Mouse (Mus musculus) ES-Bruce4 (cell line): ENCODE data around the gene Micall1. TPM values are rescaled to one million over a fixed set of nuclear protein-coding genes. Genes with fewer than 3 reads are reported as not detected.

Experiments
- H3K27ac ChIP-seq: 2 replicates; pipeline ENCODE4 v1.5.1; 2012; ENCODE audit warnings: low read length, inconsistent platforms; ENCODE audit not compliant: insufficient read depth
- H3K27me3 ChIP-seq: 2 replicates; pipeline ENCODE4 v1.6.1; 2012; ENCODE audit warnings: mild to moderate bottlenecking, low read length, inconsistent platforms; ENCODE audit not compliant: control insufficient read depth, poor library complexity, insufficient read depth, severe bottlenecking
- H3K36me3 ChIP-seq: 2 replicates; pipeline ENCODE4 v1.6.1; 2012; ENCODE audit warnings: inconsistent platforms, mild to moderate bottlenecking, low read length, moderate library complexity; ENCODE audit not compliant: control insufficient read depth, poor library complexity, insufficient read depth, severe bottlenecking
- H3K4me1 ChIP-seq: one replicate; pipeline ENCODE4 v1.8.1; 2011; ENCODE audit warnings: low read length; ENCODE audit not compliant: control insufficient read depth, insufficient read depth
- H3K4me3 ChIP-seq: 2 replicates; pipeline ENCODE4 v1.5.1; 2011; ENCODE audit warnings: low read depth, mild to moderate bottlenecking, low read length
- H3K9ac ChIP-seq: 2 replicates; pipeline ENCODE4 v1.6.1; 2012; ENCODE audit warnings: low read depth, mild to moderate bottlenecking, inconsistent platforms; ENCODE audit not compliant: poor library complexity, severe bottlenecking
- H3K9me3 ChIP-seq: replicated peaks from 2 replicates; pipeline ENCODE4 v1.6.1; 2012; ENCODE audit warnings: mild to moderate bottlenecking, low read length, inconsistent platforms; ENCODE audit not compliant: control insufficient read depth, poor library complexity, insufficient read depth, severe bottlenecking
- CTCF ChIP-seq: IDR thresholded peaks from one replicate; pipeline ENCODE4 v1.8.1; 2011; ENCODE audit warnings: low read depth, low read length
- EP300 ChIP-seq: IDR thresholded peaks from 2 replicates; pipeline ENCODE4 v1.6.1; 2011; ENCODE audit warnings: low read depth, low read length; ENCODE audit not compliant: insufficient read depth
- POLR2A ChIP-seq: IDR thresholded peaks from one replicate; pipeline ENCODE4 v1.8.1; 2011; ENCODE audit warnings: low read length; ENCODE audit not compliant: insufficient read depth
- polyA plus RNA-seq: library from polyadenylated mRNA; stranded (reverse); fragments of >200 nt; gene quantifications from 2 replicates; pipeline ENCODE4 v1.2.4, GENCODE M21; 2011; ENCODE audit warnings: low read depth; ENCODE audit not compliant: missing spikeins, insufficient read depth, insufficient read length

The Micall1 gene
- polyA plus RNA-seq, 1 experiment: 12.4 TPM

DNA sequence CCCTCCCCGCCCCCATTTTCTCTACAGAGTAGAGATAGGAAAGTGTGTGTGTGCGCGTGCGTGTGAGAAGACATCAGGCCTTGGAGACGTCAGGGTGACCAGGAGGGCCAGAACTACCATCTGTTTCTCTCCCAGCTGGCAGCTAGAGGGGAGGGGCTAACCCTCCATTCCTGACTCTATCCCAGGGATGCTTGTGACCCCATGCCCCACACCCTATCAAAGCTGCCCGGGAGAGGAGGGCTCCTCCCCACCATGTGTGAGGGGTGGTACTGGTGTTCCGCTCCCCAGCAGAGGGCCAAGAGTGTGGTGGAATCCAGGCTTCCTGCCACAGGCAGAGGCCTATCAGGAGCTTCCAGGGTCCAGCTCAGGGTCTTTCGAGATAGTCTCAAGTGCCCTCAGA lies 58.0 kb downstream of the Micall1 start:
- TF ChIP-seq EP300 (no peak), CTCF (no peak), POLR2A (no peak)
- H3K9me3 ChIP-seq: no peaks in the 10 kb centered on the region
- H3K4me1 ChIP-seq: no peaks in the 10 kb centered on the region
- no peaks in the 10 kb centered on the region for H3K36me3 ChIP-seq
- H3K27ac ChIP-seq: no peak overlapping the region
- H3K9ac ChIP-seq: no peak overlapping the region
- no peaks in the 10 kb centered on the region for H3K27me3 ChIP-seq
- no peak overlapping the region for H3K4me3 ChIP-seq

DNA sequence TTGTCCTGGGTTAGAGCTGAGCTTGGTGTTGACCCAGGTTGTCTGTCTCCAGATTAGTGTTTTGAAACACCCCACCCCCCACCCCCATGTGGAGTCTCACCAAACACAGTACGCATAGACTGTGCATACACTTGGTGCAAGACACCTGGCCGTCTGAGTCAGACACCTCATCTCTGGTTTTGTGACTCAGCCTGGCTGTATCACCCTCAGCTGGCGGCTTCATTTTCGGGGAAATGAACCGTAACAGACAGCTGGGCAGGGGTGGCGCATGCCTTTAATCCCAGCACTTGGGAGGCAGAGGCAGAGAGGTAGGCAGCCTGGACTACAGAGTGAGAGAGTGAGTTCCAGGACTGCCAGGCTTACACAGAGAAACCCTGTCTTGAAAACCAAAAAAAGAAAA lies 68.2 kb downstream of the Micall1 start:
- Histone ChIP-seq H3K9me3 (no peaks in the 10 kb centered on the region), H3K27ac (no peak overlapping the region), H3K4me3 (no peak overlapping the region), H3K36me3 (no peaks in the 10 kb centered on the region), H3K9ac (no peak overlapping the region), H3K4me1 (no peaks in the 10 kb centered on the region), H3K27me3 (no peaks in the 10 kb centered on the region)
- TF ChIP-seq POLR2A: no peak
- no peak for TF ChIP-seq EP300
- no peak for TF ChIP-seq CTCF

DNA sequence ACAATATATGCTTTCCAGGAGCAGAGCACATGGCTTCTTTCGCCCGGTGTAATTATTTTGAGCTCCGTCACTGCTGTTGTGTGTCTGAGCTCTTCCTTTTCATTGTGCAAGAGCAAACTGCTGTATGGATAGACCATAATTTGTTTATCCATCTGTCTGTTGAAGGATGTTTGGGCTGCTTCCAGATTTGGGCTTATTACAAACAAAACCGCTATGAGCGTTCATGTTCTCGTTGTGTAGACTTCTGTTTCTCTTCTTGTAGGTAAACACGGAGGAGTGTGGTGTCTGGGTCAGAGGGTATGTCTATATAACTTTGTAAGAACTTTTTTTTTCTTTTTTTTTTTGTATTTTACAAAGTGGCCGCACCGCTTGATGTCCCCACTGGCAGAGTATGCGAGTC lies 76.5 kb downstream of the Micall1 start:
- no peaks in the 10 kb centered on the region for H3K4me1 ChIP-seq
- no peak overlapping the region for H3K9ac ChIP-seq
- no peaks in the 10 kb centered on the region for H3K36me3 ChIP-seq
- no peaks in the 10 kb centered on the region for H3K27me3 ChIP-seq
- TF ChIP-seq POLR2A (no peak), EP300 (no peak), CTCF (no peak)
- no peaks in the 10 kb centered on the region for H3K9me3 ChIP-seq
- no peak overlapping the region for H3K27ac ChIP-seq
- no peak overlapping the region for H3K4me3 ChIP-seq

Other genes starting within 250 kb of the Micall1 start
- 25.8 and 29.3 TPM in 2 replicates for gene Gga1, start 231.7 kb upstream of the Micall1 start, polyA plus RNA-seq
- not detected in 2 replicates for gene Gm49510, start 209.2 kb upstream of the Micall1 start, polyA plus RNA-seq
- gene Sh3bp1, start 209.1 kb upstream of the Micall1 start, polyA plus RNA-seq: 26.8 and 41.7 TPM in 2 replicates
- gene Pdxp, start 195.0 kb upstream of the Micall1 start, polyA plus RNA-seq: 22.8 and 28.0 TPM in 2 replicates
- gene Lgals1, start 182.2 kb upstream of the Micall1 start, polyA plus RNA-seq: 225 and 232 TPM in 2 replicates
- 42.3 and 45.1 TPM in 2 replicates for gene Nol12, start 174.0 kb upstream of the Micall1 start, polyA plus RNA-seq
- gene Triobp, start 161.2 kb upstream of the Micall1 start, polyA plus RNA-seq: 49.5 and 57.1 TPM in 2 replicates
- gene H1f0, start 80.4 kb upstream of the Micall1 start, polyA plus RNA-seq: 59.8 TPM in 2 replicates
- not detected in 2 replicates for gene Galr3, start 67.0 kb upstream of the Micall1 start, polyA plus RNA-seq
- gene Ankrd54, start 46.0 kb upstream of the Micall1 start, polyA plus RNA-seq: 16.6 and 18.2 TPM in 2 replicates
- gene Eif3l, start 33.7 kb upstream of the Micall1 start, polyA plus RNA-seq: 598 and 608 TPM in 2 replicates
- 162 and 166 TPM in 2 replicates for gene Polr2f, start 32.1 kb downstream of the Micall1 start, polyA plus RNA-seq
- gene 1700088E04Rik, start 32.4 kb downstream of the Micall1 start, polyA plus RNA-seq: 1.4 TPM in 2 replicates
- 0.43 and 1.4 TPM in 2 replicates for gene Sox10, start 56.3 kb downstream of the Micall1 start, polyA plus RNA-seq
- gene Pick1, start 120.3 kb downstream of the Micall1 start, polyA plus RNA-seq: 47.8 and 48.0 TPM in 2 replicates
- gene Gm49486, start 120.5 kb downstream of the Micall1 start, polyA plus RNA-seq: 1.0 TPM in 2 replicates
- not detected in 2 replicates for gene Slc16a8, start 145.9 kb downstream of the Micall1 start, polyA plus RNA-seq
- gene Baiap2l2, start 176.6 kb downstream of the Micall1 start, polyA plus RNA-seq: 0.69 and 1.8 TPM in 2 replicates
- 40.2 and 40.6 TPM in 2 replicates for gene Pla2g6, start 219.5 kb downstream of the Micall1 start, polyA plus RNA-seq
- 12.3 and 14.5 TPM in 2 replicates for gene Maff, start 237.7 kb downstream of the Micall1 start, polyA plus RNA-seq